Mouse (Mus musculus): ENCODE measurements around the gene Ubald1. TPM values are rescaled to one million over a fixed set of nuclear protein-coding genes. Genes with fewer than 3 reads are reported as not detected.

The Ubald1 gene
- polyA plus RNA-seq, 1 experiment = 31.3 TPM

DNA sequence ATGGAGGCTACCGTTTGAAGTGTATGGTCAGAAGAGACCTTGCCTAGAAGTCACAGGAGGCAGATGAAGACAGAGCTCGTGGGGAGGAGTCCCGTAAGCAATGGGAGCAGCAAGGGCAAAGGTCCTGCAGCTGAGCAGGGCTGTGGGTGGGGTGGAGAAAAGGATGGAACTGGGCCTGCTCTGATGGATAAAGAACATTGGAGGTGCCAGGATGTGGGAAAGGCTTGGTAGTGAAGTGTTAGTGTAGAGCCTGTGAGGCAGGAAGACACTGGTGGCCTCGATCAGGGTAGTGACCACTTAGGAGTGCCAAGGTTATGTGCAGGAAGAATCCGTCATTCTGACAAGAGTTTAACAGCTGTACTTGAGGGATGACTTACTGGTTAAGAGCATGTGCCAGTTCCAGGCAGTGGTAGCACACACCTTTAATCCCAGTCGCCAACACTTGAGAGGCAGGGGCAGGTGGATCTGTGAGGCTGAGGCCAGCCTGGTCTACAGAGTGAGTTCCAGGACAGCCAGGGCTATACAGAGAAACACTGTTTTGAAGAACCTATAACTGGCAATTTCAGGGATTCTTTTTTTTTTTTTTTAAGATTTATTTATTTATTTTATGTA is 23.5 kb upstream of the Ubald1 start:
- H3K4me1 ChIP-seq (ENCODE audit: control insufficient read depth, insufficient read depth, low read length) = peaks cover 2% of the 10 kb centered on the region; the same call in 1 of the 2 replicates
- TF ChIP-seq POLR2A (IDR thresholded peaks at IDR 0.05; ENCODE audit: low read depth, low read length) = no peak
- TF ChIP-seq CTCF (IDR thresholded peaks at IDR 0.05; ENCODE audit: borderline replicate concordance, insufficient read depth, low read length) = no peak
- no peak overlapping the region for H3K4me3 ChIP-seq (ENCODE audit: insufficient read depth, low read length)
- H3K27ac ChIP-seq (ENCODE audit: insufficient read depth, low read length) = no peak overlapping the region

DNA sequence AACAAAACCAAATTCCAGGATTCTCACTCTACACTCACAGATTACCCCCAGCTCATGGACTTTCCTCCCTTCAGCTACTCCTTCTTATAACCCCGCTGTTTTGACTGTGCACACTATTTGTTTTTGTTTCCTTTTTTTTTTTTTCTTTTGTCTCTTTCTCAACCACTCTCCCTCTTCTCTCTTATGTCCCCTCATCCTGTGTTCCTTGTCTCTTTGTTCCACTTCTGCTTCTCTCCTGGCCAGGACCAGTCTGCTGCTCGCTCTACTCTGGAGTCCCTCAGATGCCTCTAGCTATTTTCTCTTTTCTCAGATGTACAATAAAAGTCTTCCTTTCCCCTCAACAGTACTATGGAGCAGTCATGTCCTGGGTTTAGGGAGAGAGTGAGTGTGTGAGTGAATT is 22.3 kb upstream of the Ubald1 start:
- Histone ChIP-seq H3K4me1 (ENCODE audit: control insufficient read depth, insufficient read depth, low read length) (peaks cover 2% of the 10 kb centered on the region; the same call in 1 of the 2 replicates), H3K4me3 (ENCODE audit: insufficient read depth, low read length) (no peak overlapping the region), H3K27ac (ENCODE audit: insufficient read depth, low read length) (no peak overlapping the region)
- TF ChIP-seq CTCF (IDR thresholded peaks at IDR 0.05; ENCODE audit: borderline replicate concordance, insufficient read depth, low read length) = no peak
- no peak for TF ChIP-seq POLR2A (IDR thresholded peaks at IDR 0.05; ENCODE audit: low read depth, low read length)

DNA sequence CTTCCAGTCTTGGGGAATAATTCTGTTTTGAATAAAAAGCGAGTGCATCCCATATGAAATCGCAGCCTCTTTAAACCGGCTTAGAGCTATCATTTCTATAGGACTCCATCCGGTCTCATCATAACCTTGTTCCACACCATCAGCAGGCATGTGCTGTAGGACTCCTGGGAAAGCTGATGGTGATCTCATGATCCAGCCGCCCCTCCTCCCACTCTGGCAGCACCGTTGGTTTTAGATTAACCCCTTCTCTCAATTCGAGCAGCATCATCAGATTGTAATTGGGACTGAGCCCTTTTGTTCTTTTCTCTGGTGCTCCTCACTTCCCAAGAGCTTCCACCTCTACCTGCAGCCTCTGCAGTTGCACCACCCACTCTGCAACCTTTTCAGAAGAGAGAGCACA is 21.1 kb upstream of the Ubald1 start:
- no peak overlapping the region for H3K27ac ChIP-seq (ENCODE audit: insufficient read depth, low read length)
- H3K4me3 ChIP-seq (ENCODE audit: insufficient read depth, low read length) = no peak overlapping the region
- no peak for TF ChIP-seq POLR2A (IDR thresholded peaks at IDR 0.05; ENCODE audit: low read depth, low read length)
- no peak for TF ChIP-seq CTCF (IDR thresholded peaks at IDR 0.05; ENCODE audit: borderline replicate concordance, insufficient read depth, low read length)
- H3K4me1 ChIP-seq (ENCODE audit: control insufficient read depth, insufficient read depth, low read length) = peaks cover 2% of the 10 kb centered on the region; the same call in 1 of the 2 replicates

DNA sequence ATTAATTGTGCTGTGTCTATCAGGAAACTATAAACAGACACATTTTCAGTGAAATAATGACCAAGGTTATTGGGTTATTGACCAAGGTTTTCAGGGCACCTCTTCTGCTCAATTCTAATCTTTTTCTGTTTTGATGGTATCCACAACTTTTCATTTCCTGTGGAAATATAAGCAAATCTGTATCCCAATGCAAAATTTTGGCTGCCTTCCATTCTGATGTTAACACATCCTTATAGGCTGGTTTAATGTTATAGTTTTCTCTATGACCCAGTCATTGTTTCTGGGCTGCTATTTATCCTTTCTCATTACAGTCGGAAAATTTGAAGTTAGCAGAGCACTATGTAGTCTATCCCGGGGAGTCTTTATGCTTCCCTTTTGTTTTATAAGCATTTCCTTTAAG is 19.6 kb upstream of the Ubald1 start:
- H3K4me1 ChIP-seq (ENCODE audit: control insufficient read depth, insufficient read depth, low read length) = peaks cover 2% of the 10 kb centered on the region; the same call in 1 of the 2 replicates
- H3K4me3 ChIP-seq (ENCODE audit: insufficient read depth, low read length) = no peak overlapping the region
- no peak overlapping the region for H3K27ac ChIP-seq (ENCODE audit: insufficient read depth, low read length)
- TF ChIP-seq POLR2A (IDR thresholded peaks at IDR 0.05; ENCODE audit: low read depth, low read length) (no peak), CTCF (IDR thresholded peaks at IDR 0.05; ENCODE audit: borderline replicate concordance, insufficient read depth, low read length) (no peak)

DNA sequence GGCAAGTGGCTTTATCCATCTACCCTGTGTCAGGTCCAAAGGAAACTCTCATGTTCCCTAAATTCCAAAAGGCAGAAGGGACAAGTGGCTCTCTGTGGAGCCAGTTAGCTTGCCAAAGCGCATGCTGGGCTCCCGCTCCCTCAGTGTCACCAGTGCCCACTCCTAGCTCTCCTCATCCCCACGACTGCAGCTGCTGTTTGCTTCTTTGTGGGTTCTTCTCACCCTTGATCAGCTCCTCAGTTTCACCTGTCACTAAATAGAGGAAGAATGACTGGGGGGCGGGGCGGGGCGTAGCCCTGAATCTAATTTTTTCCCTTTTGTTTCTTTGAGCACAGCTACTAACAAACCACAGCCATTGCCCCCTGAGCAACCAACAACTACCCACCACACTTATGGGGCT is 18.8 kb upstream of the Ubald1 start:
- Histone ChIP-seq H3K27ac (ENCODE audit: insufficient read depth, low read length) (no peak overlapping the region), H3K4me3 (ENCODE audit: insufficient read depth, low read length) (no peak overlapping the region), H3K4me1 (ENCODE audit: control insufficient read depth, insufficient read depth, low read length) (peaks cover 2% of the 10 kb centered on the region; the same call in 1 of the 2 replicates)
- TF ChIP-seq CTCF (IDR thresholded peaks at IDR 0.05; ENCODE audit: borderline replicate concordance, insufficient read depth, low read length) (no peak), POLR2A (IDR thresholded peaks at IDR 0.05; ENCODE audit: low read depth, low read length) (no peak)

DNA sequence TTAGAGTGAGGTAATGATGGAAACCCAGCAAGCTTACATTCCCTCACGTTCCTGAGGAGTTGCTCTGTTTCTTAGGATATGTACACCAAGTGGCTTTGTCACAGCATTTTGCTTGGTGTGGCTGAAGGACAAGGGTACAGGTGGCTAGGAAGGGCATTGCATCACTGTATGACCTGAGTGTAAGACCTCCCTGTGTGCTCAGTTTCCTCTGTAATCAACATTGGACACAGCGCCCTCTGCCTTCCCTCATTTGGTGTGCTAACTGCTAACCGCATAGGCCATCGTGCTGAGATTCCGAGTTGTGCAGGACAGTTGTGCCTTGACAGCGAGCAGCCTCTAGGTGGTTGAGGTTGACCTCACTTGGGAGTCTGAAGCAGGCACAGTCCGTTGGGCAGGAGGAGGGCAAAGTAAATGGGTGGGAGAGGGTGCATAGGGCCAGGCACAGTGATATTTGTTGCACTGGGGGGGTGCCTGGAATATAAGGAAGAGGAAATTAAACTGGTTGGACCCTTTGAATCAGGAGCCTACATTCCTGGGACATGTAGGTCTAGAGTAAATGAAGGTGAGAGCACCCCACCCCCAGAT is 17.1 kb upstream of the Ubald1 start:
- Histone ChIP-seq H3K4me1 (ENCODE audit: control insufficient read depth, insufficient read depth, low read length) (peaks cover 2% of the 10 kb centered on the region; the same call in 1 of the 2 replicates), H3K27ac (ENCODE audit: insufficient read depth, low read length) (no peak overlapping the region), H3K4me3 (ENCODE audit: insufficient read depth, low read length) (no peak overlapping the region)
- TF ChIP-seq CTCF (IDR thresholded peaks at IDR 0.05; ENCODE audit: borderline replicate concordance, insufficient read depth, low read length) (peak; percentile 4; the same call in 1 of the 2 replicates), POLR2A (IDR thresholded peaks at IDR 0.05; ENCODE audit: low read depth, low read length) (no peak)

DNA sequence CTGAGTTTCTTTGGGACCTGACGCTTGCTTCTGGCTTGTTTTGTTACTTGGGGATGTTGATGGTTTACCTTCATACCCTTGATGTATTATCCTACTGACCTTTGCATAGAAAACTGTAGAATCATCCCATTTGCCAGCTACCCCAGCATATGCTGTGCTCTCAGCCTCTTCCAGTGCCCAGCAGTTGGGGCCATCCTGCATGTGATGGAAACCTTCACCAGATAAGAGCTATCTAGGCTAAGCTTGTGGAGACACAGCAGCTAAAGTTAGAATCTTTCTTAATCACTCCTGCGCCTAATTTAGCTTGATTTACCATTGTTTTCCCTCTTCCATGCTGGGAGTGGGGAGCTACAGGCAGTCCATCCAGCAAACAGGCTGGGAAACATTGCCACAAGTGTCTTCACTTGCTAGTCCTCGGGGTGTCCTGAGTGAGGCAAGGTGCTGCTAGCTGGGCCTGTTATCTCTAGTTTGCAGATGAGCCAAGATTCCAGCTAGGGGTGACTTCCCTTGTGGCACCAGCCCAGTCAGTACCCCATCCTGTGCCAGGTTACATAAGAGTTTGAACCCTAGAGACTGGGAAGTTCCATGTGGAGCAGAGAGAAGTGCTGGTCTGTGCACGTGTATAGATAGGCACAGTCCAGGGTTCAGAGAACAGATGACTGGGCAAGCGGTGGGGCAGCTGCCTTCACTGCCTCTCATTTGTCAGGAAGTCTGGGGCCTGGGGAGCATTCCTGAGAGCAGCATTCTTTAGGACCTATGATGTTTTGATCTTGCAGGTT is 16.3 kb upstream of the Ubald1 start:
- no peak for TF ChIP-seq POLR2A (IDR thresholded peaks at IDR 0.05; ENCODE audit: low read depth, low read length)
- no peak for TF ChIP-seq CTCF (IDR thresholded peaks at IDR 0.05; ENCODE audit: borderline replicate concordance, insufficient read depth, low read length)
- H3K27ac ChIP-seq (ENCODE audit: insufficient read depth, low read length) = no peak overlapping the region
- H3K4me1 ChIP-seq (ENCODE audit: control insufficient read depth, insufficient read depth, low read length) = peaks cover 2% of the 10 kb centered on the region; the same call in 1 of the 2 replicates
- H3K4me3 ChIP-seq (ENCODE audit: insufficient read depth, low read length) = no peak overlapping the region

DNA sequence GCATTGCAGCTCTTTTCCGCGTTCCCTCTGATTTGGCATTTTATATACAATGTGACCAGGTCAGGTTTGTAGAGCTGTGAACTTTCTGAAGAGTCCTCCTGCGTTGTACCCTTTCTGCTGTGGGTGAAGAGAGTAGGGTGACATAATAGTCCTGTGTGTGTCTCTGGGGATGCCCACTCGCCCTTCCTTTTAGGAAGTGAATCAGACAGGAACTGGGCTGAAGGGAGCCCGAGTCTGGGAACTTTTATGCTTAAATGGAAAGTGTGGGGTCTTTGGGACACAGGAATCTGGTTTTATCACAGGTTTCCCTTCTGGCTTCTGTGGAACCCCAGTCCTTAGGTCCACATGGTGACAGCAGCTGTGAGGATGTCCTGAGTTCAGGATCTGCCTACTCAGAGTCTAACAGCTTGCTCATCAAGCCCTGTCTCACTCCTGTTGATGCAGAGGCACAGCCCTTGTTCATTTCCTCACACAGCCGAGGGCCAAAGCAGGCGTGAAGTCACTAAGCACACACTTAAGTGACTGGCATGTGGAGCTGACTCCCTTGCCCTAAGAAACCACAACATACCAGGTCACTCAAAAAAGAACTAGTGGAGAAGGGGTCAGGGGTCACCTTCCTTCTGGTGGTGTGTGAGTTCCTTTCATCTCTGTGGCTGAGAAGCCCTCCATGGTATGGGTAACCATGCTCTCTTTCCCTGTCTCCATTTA is 14.2 kb upstream of the Ubald1 start:
- no peak overlapping the region for H3K27ac ChIP-seq (ENCODE audit: insufficient read depth, low read length)
- H3K4me3 ChIP-seq (ENCODE audit: insufficient read depth, low read length) = no peak overlapping the region
- no peak for TF ChIP-seq CTCF (IDR thresholded peaks at IDR 0.05; ENCODE audit: borderline replicate concordance, insufficient read depth, low read length)
- TF ChIP-seq POLR2A (IDR thresholded peaks at IDR 0.05; ENCODE audit: low read depth, low read length) = no peak
- no peaks in the 10 kb centered on the region for H3K4me1 ChIP-seq (ENCODE audit: control insufficient read depth, insufficient read depth, low read length)

DNA sequence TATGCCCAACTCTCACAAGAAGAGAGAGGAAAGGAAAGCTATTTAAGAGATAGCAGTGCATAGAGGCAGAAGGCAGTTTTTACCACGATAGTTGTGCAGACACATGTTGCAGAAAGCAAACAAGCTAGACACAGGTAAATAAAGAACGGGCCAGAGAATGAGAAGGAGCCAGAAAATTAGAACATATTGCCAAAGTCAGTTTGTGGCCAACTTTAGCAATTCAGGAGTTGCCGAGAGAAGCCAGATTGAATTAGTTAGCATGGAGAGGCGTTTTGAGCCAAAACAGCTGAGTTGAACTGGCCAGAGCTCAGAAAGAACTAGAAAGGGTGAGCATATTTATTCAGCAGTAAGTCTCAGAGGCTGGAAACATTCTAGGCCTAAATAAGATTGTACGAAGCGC is 12.1 kb upstream of the Ubald1 start:
- TF ChIP-seq POLR2A (IDR thresholded peaks at IDR 0.05; ENCODE audit: low read depth, low read length) (no peak), CTCF (IDR thresholded peaks at IDR 0.05; ENCODE audit: borderline replicate concordance, insufficient read depth, low read length) (no peak)
- Histone ChIP-seq H3K4me1 (ENCODE audit: control insufficient read depth, insufficient read depth, low read length) (peaks cover 4% of the 10 kb centered on the region; the same call in 1 of the 2 replicates), H3K4me3 (ENCODE audit: insufficient read depth, low read length) (no peak overlapping the region), H3K27ac (ENCODE audit: insufficient read depth, low read length) (no peak overlapping the region)
